27 mouse cellular contexts compared by ENCODE assay signal in genomic region chr12:13883317-13883716, GRCm38 (mm10).
DNase-seq lines count a peak whose midpoint lies in the region; ATAC-seq lines count a peak whose summit lies in the region.
"Had no signal": no experiment of that assay in that cellular context is flagged by ENCODE, and none has a peak within 500 bp of the region (broad histone marks: within the 10 kb centered on the region; RNA-seq: fewer than 3 reads in every experiment).

No protein-coding gene starts in this region.

- H3K27me3 ChIP-seq in forebrain, embryonic 16.5 days (replicated peaks; ENCODE audit: control insufficient read depth, insufficient read depth, low read length) = no peaks in the 10 kb centered on the region
- H3K27me3 ChIP-seq in forebrain, embryonic 13.5 days = no peaks in the 10 kb centered on the region
- H3K27me3 ChIP-seq: CH12.LX; embryonic facial prominence, embryonic 15.5 days; hindbrain, embryonic 12.5 days; Patski had no signal

- H3K9ac ChIP-seq in forebrain, embryonic 16.5 days (replicated peaks; ENCODE audit: low read depth, low read length) = no peak overlapping the region
- no peak overlapping the region for H3K9ac ChIP-seq in forebrain, embryonic 13.5 days
- H3K9ac ChIP-seq: embryonic facial prominence, embryonic 15.5 days; hindbrain, embryonic 12.5 days had no signal

- intact Hi-C loops in left cerebral cortex, postnatal 4 days (cut with DNase I) = no loop called here
- intact Hi-C loops in left cerebral cortex, postnatal 10 days (cut with DNase I) = no loop called here

- DNase-seq in cerebellum, postnatal 14 days = peak; percentile 7 to 10
- no peak for DNase-seq in cerebellum, postnatal 36 days
- DNase-seq in left cerebral cortex, postnatal 4 days = peak; percentile 10
- DNase-seq in left cerebral cortex, postnatal 10 days (ENCODE audit: extremely low spot score in 1 of 2, low spot score in 2 of 2) = no peak
- peak; percentile 22 to 26 for DNase-seq in right cerebral cortex, postnatal 10 days (ENCODE audit: low spot score in 2 of 2)
- DNase-seq in right cerebral cortex, postnatal 36 days (ENCODE audit: low spot score in 2 of 2) = no peak
- DNase-seq: adrenal gland, postnatal 10 days; adrenal gland, postnatal 36 days; B cell, adult 2 months; cerebellum, adult 11-12 months; cerebellum, adult 8-10 months; embryo, embryonic 11 days; gastrocnemius, adult 2 months; gastrocnemius, postnatal 14 days; heart, adult 11 months; kidney, adult 18-20 months had no signal

- H3K4me1 ChIP-seq in forebrain, embryonic 16.5 days (replicated peaks; ENCODE audit: control insufficient read depth, insufficient read depth, low read length) = no peaks in the 10 kb centered on the region
- H3K4me1 ChIP-seq in forebrain, embryonic 13.5 days = no peaks in the 10 kb centered on the region
- H3K4me1 ChIP-seq: embryonic facial prominence, embryonic 15.5 days; hindbrain, embryonic 12.5 days had no signal

- H3K36me3 ChIP-seq in forebrain, embryonic 16.5 days (ENCODE audit: control insufficient read depth, insufficient read depth) = no peaks in the 10 kb centered on the region
- no peaks in the 10 kb centered on the region for H3K36me3 ChIP-seq in forebrain, embryonic 13.5 days (ENCODE audit: poor library complexity, severe bottlenecking)
- H3K36me3 ChIP-seq: embryonic facial prominence, embryonic 15.5 days; G1E; hindbrain, embryonic 12.5 days had no signal

- no peaks in the 10 kb centered on the region for H3K9me3 ChIP-seq in forebrain, embryonic 16.5 days (ENCODE audit: control insufficient read depth, low read length)
- no peaks in the 10 kb centered on the region for H3K9me3 ChIP-seq in forebrain, embryonic 13.5 days (replicated peaks)
- H3K9me3 ChIP-seq: embryonic facial prominence, embryonic 15.5 days; G1E; hindbrain, embryonic 12.5 days had no signal

- no peak overlapping the region for H3K4me3 ChIP-seq in forebrain, embryonic 16.5 days (replicated peaks; ENCODE audit: low read length)
- H3K4me3 ChIP-seq in forebrain, embryonic 13.5 days = no peak overlapping the region
- H3K4me3 ChIP-seq: embryonic facial prominence, embryonic 15.5 days; gastrocnemius, adult 2 months; hindbrain, embryonic 12.5 days had no signal

- ATAC-seq in forebrain, embryonic 16.5 days = peak; percentile 72
- no peak for ATAC-seq in forebrain, embryonic 13.5 days
- ATAC-seq: hindbrain, embryonic 16.5 days; inflammation-experienced regulatory T-cells, adult 6 months; intestine, embryonic 16.5 days; Patski had no signal

- WGBS in forebrain, embryonic 16.5 days = 43% methylated on average over 3 of the region's 3 CpGs
- WGBS in forebrain, embryonic 13.5 days = 66% methylated on average over 3 of the region's 3 CpGs

- no peak overlapping the region for H3K27ac ChIP-seq in forebrain, embryonic 16.5 days (ENCODE audit: low read length)
- no peak overlapping the region for H3K27ac ChIP-seq in forebrain, embryonic 13.5 days
- H3K27ac ChIP-seq: embryonic facial prominence, embryonic 15.5 days; gastrocnemius, adult 2 months; hindbrain, embryonic 12.5 days had no signal

- H3K4me2 ChIP-seq in forebrain, embryonic 16.5 days (ENCODE audit: low read length) = no peak overlapping the region
- H3K4me2 ChIP-seq in forebrain, embryonic 13.5 days = no peak overlapping the region
- H3K4me2 ChIP-seq: embryonic facial prominence, embryonic 15.5 days; heart, embryonic 11.5 days; hindbrain, embryonic 12.5 days had no signal

Comparison
In these comparisons a context has a peak if more than half of its experiments do, and no peak if none do; other contexts are left out.
1. DNase-seq: peak in cerebellum, postnatal 14 days (2 of 2), left cerebral cortex, postnatal 4 days (single experiment) and right cerebral cortex, postnatal 10 days (2 of 2); none in cerebellum, postnatal 36 days (0 of 2), left cerebral cortex, postnatal 10 days (0 of 2) and right cerebral cortex, postnatal 36 days (0 of 2).